Mouse (Mus musculus) CD4-positive, CD25-positive, alpha-beta regulatory T cell, adult 4 months (primary cell): ENCODE measurements around the gene Tmub1. TPM values are rescaled to one million over a fixed set of nuclear protein-coding genes. Genes with fewer than 3 reads are reported as not detected.

Experiments
- ATAC-seq: one replicate; pipeline ENCODE4 v1.8.0; 2017
- polyA plus RNA-seq, 2 experiments: library from polyadenylated mRNA; unstranded; fragments of 100-300 nt; shearing (Covaris generic); gene quantifications; one replicate each; pipeline ENCODE4 v1.2.1; 2017

Tmub1 gene
- 10 to 100 TPM; 72.9 to 95.2 TPM for polyA plus RNA-seq

DNA sequence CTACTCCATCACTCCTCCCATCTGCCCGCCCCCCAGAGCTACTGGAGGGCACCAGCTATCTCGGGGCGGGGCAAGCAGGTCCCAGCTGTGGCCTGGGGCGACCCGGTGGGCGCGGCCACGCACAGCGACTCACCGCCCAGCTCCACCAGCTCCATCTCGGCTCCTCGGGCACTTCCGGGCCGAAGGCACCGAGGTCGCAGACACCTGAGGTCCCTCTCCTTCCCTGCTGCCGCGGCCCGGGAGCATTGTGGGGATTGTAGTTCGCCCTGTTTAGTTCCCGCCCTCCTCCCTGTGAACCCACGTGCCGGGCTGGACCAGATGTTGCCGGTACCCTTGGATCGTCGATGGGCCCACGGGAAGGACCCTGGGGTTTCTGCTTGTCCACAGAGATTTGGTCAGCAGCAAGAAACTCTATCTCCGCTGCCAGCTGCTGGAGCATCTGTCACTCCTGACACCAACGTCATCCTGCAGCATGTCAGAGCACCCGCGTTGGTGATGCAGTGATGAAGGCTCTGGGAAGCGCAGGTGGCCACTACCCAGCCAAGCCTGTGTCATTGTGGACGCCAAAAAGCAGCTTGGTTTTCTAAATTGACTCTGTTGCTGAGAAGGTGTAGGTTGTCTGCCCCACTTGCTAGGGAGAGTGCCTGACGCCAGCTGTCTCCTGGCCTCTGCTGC is at the start of gene Tmub1:
Gene Tmub1, minus strand, starts transcription at position 231 of the 675 bp plus-strand sequence.
- peak; percentile 66 for ATAC-seq

DNA sequence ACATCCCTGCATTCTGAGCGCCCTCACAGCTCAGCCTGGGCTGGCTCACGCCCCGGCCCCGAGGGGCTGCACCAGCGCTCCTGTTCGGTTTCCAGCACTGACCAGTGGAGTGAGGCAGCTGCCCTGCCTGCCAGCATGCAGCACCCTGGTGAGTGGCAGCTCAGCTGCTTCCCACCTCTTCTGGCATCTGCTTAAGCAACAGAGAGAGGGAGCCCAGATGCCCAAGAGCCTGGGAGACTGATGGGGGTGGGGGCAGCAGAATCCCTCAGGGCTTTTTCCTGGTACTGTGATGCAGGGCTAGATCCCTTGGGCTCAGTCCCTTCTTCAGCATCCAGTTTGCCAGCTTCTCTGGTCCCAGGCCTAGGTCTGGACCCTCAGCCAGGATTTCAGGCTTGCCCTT is 49.1 kb upstream of the Tmub1 start:
- no peak for ATAC-seq

DNA sequence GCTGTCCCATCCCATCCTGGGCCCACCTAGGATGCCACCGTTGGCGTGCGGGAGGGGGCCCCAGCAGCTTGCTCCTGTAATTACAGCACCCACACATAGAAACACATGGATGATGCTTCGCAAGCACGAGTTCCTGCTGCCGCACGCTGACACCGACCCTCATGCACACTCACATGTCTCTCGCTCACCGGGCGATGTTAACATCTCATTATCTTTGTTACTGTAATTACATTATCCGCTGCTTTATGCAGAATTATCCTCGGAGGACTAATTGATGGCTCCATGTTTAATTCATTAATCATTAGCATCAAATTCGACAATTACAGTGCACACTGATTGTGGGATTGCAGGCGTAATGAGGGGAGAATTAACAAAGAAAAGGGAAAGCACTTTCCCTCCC is 47.4 kb upstream of the Tmub1 start:
- ATAC-seq, result no peak

DNA sequence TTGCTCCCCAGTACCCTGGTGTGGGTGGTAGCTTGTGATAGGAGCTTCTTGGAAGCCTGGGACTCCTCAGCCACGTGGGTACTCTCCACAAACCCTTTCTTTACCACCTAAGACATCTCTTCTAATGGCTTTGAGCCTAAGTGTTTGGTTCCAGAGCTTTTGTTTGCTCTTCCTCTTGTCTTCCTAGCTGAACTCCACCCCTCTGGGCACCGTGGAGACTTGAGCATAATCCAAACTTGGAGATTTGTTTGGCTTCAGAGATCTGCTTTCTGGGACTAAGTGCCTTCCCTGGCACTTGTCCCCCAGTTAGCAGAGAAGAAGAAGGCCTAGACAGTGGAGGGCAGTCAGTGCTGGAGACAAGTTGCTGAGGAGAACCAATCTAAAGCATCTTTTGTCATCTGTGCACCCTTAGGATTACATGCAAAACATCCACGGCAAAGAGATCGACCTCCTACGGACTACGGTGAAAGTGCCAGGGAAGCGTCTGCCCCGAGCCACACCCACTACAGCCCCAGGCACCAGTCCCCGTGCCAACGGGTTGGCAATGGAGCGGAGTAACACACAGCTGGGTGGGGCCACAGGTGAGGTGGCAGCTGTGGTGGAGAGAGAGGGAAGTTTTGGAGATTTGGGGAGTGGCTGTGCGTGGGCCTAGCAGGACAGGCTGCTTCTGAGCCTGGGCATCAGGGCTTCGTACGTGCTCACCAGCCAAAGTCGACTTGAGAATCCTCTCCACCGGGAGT is 45.1 kb upstream of the Tmub1 start:
- no peak for ATAC-seq

DNA sequence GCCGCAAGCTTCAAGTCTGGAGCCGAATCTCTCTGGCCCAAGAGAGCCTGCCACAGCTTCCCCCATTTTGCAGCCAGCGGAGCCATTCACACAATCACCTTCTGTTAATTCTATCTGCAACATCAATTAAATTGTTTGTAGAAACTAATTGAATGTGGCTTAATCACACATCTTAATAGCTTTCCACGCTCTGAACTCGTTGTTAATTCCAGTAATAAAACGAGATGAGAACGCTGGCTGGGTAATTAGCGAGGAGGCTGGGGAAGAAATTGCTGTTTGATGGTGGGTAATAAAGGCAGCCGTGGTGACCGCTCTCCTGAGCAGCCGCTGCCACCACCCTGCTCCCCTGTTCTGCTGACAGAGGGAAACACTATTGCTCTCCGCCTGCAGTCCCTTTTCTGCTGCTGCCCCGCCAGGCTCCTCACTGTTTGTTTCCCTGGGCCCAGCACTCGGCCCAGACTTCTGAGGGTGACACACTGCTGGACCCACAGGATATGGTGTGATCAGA is 42.8 kb upstream of the Tmub1 start:
- ATAC-seq, result no peak

DNA sequence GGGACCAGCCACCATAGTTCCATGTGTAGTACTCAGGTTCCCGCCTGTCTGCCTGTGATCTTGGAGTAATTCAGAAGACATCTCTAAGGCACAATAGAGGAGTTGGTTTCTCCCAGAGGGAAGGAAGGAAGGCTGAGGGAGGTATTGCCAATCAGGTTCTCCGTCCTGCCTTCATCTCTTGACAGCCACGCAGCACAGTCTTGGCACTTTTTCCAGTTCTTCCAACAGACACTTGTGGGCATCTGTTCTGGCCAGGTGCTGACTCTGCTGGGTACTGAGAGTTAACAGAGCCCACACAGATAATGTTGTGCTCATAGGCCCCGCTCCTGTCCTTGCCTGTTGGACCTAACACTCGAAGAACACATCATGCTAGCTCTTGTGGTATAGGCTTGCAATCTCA is 39.1 kb upstream of the Tmub1 start:
- no peak for ATAC-seq

DNA sequence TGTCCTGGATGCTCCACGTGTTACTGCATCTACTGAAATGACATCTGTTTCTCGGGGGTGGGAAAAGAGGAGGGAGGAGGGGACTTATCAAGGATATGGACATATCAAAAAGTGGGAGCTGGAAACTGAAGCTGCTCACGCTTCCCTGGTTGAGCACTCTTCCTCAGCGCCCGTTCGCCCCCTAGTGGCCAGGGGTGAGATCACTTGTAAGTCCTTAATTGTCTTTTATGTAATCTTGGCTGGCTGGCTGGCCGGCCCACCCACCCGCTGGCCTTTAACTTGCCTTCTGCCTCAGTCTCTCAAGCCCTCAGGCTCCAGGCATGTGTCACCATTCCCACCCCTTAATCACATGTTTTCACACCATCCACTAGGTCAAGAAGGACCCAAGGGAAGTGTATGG is 38.4 kb upstream of the Tmub1 start:
- ATAC-seq, result peak; percentile 44

DNA sequence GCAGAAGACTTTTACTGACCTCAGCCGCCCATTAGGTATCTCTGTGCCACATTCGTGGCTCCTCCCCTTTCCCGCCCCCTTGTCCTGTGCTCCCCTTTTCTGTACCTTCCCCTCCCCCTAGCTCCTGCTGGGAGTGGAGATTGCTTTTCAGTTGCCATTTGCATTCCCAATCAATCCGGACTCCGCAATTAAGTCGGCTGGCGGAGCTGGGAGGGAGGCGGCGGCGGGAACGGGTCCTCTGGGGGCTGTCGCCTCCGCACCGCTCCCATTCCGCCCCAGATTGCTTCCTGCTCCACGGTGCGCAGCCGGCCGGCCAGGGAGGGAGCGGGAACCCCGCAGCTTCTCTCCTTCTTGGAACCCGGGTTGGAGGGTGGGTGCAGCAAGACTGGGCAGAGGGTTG is 37.3 kb upstream of the Tmub1 start:
- ATAC-seq, result no peak

DNA sequence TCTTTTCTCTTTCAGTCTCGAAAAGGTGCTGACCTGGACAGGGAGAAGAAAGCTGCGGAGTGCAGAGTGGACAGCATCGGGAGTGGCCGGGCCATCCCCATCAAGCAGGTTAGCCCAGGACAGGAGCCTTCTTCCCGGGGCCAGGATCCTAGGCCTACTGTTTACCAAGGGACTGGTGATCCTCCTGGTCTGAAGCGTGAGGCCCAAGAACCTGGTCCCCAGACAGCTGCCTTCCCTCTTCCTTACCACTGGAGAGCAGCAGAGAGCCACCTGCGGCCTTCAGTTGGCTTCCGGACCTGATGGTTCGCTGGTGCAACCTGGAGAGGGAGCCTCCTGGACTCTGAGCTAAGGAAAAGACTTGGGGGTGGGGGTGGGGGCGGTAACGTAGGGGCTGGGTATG is 35.7 kb upstream of the Tmub1 start:
- peak; percentile 79 for ATAC-seq

DNA sequence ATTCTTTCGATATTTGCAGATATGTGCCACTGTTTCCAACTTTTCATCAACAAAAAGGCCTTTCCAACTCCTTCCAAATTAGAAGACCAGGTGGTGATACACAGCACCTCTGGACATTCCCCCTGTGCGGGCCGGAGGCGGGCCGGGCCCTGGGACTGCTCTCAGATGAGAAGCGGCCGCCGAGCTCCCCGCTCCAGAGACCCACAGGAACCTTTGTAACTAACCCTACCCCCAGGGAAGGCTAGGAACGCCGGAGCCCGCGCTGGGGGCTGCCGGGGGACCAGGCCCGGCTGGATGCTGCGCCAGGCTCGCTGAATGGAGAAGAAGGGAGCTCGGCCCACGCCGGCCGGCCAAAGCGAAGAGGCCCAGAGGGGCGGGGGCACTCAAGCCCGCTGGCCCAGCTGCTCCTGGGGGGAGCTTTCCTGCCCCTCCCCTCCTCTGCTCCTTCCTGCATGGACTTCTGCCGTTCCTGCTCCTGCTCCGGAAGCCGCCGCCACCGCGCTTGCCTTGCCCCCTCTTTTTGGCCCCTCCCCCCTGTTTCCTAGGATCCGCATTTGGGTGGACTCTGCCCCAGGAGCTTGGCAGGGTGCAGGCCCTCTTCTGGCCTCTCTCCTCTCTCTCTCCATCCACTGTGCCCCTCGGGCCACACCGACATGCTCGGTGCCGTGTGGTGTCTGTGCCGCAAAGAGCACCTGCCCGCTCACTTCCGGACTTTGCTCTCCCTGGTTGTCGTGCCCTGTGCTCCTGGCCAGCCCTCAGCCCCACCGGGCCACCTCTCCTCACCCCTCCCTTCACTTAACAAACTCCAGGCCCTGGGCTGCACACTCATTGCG is 34.8 kb upstream of the Tmub1 start:
- ATAC-seq, result no peak

DNA sequence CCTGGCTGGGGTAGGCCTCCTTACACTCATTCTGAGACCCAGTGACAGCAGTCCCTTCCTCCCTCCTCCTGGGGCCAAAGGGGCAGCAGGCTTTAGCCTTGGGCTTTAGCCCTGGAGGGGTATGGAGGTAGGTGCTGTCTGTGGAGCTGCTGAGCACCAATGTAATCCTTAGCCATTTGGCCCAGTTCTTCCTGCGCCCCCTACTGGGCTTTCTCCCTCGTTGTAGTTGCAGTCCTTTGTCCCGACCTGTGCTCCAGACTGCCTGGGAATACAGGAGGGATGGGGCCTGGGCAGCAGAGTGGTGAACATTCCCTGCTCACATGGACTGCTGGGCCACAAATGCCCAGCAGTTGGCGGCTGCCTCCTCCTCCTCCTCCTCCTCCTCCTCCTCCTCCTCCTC is 34.0 kb upstream of the Tmub1 start:
- no peak for ATAC-seq

DNA sequence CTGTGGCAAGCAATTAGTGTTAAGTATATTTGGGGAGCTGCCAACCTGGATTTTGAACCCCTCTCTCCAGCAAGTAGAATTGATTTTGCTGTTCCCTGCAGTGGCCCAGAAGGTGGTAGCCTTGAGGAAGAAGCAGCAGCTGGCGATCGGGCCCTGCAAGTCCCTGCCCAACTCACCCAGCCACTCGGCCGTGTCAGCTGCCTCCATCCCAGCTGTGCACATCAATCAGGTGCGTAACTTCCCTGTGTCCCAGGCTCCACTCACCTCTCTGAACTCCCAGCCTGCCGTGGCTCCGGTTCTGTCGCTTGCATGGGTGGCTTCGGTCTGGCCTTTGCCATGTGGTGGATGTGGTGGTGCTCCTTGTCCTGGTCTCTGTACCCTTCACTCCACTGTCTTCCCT is 30.3 kb upstream of the Tmub1 start:
- no peak for ATAC-seq

DNA sequence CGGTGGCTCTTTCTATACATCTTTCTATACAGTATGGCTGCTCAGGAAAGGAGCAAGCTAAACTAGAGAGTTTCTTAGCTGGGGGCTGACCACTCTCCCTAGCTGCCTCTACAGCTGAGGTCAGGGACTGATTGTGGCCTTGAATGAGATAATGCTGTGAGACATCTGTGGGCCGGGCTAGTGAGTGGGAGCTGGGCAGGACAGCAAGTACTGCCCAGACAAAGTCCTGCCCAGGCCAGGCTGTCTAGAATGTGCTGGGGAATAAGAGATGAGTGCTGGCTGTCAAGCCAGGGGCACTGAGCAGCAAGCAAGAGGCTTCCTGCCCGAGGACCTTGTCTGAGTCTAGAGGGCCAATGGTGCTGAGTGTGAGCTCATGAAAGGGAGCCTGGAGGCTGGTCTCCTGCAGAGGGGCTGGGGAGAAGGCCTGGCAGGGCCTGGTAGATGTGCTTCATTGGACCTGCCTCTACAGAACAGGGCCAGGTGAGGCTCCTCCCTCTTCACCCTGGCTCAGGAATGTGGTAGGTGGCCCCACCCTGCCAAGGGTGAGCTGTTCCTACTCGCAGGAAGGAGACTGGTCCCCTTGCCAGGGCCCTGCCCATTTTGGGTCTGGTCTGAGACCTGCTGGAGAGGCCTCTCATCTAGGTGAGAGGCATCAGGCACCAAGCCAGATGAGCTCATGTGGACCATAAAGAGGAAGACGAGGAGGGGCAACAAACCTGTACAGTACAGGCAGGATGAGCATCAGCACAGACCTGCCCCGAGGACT is 28.0 kb upstream of the Tmub1 start:
- no peak for ATAC-seq

DNA sequence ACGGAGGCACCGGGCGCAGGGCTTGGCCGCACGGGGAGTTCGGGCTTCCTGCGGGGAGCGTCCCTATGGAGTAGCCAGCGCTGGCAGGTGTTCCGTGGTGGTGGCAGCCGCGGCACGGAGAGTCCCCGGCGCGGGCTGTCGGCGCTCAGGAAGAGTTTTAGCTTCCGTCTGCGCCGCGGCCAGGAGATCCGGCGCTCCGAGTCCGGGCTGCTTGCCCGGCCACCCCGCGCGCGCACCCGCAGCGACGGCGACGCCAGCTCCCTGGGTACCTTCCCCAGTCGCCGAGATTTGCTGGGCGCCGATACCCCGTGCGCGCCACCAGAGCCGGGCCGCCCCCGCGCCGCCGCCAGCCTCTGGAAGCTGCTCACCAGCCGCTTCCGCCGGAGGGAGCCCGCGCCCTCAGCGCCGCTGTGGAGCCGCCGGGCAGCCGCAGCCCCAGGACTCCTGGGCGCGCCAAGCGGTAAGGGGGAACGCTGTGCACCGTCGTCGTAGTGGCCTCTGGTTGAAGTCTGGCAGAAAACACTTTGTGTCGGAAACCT is 27.1 kb upstream of the Tmub1 start:
- ATAC-seq, result peak; percentile 70

DNA sequence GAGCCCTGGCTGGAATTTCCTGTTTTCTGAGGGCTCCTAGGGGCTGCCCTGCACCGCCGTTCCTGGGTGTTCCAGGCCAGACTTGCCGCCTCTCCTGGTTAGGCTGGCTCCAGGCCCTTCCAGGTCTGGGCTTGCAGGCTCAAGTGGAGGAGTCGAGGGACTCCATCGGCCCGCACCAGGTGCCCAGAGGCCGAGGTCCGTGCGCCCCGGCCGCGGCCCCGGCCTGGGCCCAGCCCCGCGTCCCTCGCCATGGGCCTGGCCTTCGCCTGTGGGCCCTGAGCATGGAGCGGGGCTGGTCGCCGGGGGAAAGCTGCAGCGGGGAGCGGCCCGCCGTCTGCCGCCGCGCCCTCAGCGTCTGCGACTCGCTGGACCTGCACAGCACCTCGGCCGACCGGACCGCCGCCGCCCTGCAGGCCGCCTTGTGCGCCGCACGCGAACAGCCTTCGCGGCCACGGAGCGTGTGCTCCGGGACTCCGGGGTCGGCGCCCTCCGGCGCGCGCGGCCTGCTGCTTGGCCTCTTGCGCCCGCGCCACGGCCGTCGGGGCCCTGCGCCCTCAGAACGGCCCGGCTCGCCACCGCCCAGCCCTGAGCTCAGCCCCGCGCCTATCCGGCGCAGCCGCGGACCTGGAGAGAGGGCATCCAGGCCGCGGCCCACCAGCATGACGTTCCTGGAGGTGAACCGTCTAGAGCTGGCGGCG is 26.5 kb upstream of the Tmub1 start:
- peak; percentile 25 for ATAC-seq

DNA sequence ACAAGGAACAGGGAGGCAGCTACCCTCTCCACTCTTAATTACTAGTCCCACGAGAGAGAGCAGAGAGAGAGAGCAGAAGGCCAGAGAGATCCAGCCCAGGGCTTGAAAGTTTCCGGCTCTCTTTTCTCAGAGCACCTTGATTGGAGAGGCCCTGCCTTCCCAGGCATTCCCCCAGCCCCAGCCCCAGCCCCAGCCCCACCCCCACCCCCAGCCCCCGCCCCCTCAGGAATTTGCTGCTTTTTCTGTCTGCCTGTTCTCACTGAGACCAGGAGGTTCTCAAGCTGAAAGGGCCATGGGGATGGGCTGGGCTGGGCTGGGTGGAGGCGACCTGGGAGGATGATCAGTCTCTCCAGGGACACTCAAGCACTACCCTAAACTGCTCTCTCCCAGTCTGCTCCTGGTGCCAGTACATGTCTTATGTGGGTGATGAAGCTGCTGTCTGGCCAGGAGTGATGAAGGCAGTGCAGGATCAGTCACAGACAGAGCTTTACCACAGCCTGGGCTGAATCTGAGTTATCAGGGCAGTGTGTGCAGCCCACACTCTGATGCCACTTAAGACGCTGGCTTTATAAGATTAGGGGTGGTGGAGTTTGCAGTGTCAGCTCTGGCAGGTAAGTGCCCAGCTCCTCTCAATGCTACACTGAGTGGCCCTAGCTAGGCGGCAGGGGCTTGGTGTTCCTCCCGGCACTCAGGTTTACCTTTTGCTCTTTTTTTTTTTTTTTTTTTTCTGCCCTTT is 25.4 kb upstream of the Tmub1 start:
- ATAC-seq, result no peak

DNA sequence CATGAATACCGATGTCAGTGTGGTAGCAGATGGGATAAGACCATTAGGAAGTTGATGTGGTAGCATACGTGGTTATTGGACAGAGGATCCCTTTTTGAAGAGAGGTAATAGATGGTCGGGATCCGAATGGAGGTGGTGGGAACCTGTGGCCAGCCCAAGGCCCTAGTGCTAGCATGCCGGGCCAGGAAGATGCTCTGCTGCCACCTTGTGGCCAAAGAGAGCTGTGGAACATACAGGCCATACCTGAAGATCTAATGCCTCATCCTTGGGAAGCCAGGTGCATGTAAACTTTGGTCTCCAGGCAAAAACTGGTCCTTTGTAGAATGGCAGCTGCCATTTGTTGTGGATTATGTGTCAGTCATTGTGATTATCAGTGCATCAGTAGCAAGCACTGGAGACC is 22.9 kb upstream of the Tmub1 start:
- ATAC-seq, result peak; percentile 81

DNA sequence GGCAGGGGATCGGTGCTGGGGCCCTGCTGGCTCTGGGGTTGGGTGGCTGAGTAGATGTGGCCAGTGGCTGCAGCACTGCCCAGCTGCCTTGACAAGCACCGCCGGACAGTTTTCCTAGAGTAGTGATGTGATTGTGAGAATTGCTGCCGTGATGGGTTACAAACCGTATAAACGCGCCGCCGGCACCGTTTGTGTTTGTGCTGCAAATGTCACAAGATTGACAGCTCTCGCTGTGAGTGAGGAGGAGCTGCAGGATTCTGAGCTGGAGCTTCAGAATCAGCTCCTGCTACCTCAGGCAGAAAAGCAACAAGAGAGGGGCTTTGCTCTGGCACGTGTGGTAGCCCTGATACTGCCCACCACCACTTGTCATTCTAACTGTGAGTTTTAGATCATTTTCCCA is 19.1 kb upstream of the Tmub1 start:
- no peak for ATAC-seq

DNA sequence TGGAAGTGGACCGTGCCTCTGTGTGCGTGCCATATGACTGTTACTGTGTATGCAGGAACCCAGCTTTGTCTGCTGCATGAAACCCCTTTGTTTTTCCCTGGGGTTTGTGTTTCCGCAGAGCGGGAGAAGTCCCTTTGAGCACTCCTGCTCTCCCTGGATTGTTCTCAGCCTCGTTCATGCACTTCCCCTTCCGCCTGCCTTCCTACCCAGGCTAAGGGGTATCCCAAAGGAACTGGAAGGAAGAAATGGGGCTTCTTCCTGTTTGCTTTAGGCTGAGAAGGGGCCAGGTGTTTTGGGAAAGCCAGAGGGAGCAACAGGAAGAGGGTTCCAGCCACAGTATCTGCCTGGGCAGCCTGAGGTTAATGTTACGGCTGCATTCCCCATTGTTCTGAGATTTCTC is 8.0 kb upstream of the Tmub1 start:
- no peak for ATAC-seq

DNA sequence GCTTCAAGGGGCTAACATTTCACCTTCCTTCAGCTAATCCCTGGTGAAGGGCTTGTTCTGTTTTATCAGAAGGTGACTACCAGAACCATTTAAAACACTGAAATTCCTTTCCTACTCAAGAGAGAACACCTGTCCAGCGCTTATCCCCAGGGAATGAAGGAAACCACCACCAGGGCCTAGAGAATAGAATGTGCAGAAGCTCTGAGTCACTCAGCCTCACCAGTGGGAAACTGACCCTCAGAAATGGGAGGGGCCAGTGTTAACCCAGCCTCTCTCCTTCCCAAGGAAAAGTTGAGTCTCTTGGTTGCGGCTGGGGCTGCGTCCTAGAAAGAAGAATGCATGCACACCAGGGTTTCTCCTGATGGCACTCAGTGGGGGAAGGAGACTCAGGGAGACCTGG is 7.4 kb upstream of the Tmub1 start:
- ATAC-seq, result no peak

DNA sequence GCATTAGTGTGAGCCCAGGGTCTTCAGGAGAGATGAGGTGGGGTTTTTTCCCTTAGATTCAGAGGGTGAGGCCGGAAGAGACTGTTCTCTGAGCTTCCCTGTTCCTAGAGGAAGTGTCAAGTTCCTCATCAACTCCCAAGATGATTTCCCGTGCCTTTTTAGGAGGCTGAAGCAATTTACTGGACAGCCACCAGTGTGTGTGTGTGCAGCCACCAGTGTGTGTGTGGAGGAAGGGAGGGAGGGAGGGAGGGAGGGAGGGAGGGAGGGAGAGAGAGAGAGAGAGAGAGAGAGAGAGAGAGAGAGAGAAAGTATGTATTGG is 6.3 kb upstream of the Tmub1 start:
- no peak for ATAC-seq
